Mouse (Mus musculus): ENCODE measurements around the gene Gap43.
"Not testable (repeated sequence)": the region's sequence is repeated elsewhere in the genome, so short reads cannot be mapped to it uniquely, and the experiment has no call there.

Gene Gap43

DNA sequence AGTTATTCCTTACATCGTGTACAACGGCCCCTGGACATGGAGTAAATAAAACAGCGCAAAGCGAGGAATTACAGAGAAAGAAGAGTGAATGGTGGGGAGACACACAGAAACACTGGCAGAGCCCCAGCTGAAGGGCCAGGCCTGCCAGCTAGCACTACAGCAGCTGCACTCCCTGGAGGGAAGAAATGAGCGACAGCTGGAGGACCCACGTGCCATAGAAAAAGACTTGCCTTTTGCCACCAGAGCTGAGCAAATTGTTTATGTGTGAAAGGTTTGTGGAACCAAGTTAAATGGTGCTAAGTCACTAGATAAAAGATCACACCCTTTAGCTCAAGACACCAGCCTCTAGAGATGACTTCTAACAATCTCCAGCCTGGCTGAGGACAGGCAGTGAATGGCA is 37.0 kb downstream of the Gap43 start:
- DNase-seq (ENCODE audit: extremely low spot score, low read depth, low spot score): no peak

DNA sequence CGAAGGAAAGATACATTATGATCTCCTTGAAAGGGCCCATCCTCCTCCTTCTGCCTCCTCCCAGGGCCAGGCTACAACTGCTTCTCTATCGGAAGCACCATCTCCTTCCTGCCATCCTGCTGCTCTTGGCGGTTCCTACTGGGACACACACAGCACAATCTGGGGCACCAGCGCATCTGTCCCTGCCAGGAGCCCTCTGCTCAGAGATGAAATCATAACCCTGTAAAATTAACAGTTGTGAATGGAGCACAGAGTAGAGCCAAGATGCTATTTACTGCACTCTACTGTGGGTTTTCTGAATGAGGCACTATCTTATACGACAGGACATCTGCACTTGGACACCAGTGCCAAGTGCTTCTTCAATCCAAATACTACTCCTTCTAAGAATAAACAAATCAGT is 46.0 kb downstream of the Gap43 start:
- DNase-seq (ENCODE audit: extremely low spot score, low read depth, low spot score): no peak

DNA sequence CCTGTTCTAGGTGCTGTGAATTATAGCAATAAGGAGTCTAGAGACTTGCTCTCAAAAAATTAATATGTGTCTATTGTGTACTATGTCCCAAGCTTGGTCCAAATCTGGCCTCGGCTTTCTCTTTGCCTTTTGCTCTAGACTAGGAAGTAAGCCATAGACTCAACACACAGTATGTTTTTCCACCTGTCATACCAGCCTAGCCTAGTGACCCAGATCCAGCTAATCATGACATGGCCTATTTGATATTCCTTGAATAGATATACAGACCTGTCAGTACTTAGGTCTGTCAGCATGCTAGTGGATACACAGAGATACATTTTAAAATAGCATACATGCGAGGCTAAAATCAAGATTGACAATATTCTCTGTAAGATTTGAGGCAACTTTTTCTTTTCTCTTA is 46.4 kb downstream of the Gap43 start:
- DNase-seq (ENCODE audit: extremely low spot score, low read depth, low spot score): no peak

DNA sequence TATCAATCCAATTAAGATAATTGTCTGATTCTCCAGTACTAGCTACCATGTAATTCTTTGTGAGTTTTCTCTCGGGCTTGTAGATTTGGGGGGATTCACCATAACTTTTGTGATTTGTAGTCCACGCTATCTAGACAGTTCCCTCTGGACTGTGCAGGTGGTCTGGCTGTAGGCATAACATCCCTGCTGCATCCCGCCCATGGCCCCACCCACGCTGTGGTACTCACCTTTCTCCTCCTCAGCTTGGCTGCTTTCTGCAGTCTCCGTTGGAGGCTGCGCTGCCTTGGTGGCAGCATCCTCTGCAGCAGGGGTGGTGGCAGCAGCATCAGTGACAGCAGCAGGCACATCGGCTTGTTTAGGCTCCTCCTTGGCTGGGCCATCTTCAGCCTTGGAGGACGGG is 48.9 kb downstream of the Gap43 start:
- DNase-seq (ENCODE audit: extremely low spot score, low read depth, low spot score): no peak

DNA sequence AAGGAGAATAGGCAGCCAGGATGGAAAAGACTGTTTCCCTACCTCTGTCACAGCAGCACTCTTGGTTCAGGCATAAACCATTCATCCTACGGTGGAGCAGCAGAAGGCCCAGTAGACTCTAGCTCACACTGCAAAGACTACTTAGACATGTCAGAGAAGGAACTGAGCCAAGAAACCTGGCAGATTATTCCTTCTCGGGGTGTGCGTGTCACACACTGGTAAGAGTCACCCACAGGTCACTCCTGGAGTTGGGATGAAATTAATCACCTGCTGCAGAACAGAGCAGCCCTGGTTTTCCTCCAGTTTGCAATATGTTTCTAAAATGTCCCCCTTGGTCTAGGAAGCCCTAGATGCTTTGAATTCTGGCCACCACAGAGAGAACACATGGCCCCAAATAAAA is 56.4 kb downstream of the Gap43 start:
- no peak for DNase-seq (ENCODE audit: extremely low spot score, low read depth, low spot score)

DNA sequence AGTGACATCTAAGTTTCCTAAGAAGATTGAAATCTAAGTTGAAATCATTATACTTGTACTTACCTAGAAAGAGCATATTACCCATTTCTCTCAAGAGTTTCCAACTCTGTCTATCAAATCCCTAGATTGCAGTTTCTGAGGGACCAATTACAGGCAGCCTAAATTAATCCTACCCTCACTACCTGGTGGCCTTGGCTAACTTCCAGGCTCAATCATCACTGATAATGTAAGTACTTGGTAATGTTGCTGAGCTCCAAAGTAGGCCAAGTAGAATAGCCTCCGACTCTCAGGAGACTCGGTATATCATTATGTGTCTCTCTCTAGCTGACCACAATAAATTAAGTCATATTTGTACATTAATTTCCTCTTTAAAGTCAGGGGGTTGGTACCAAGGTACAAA is 62.7 kb downstream of the Gap43 start:
- no peak for DNase-seq (ENCODE audit: extremely low spot score, low read depth, low spot score)

DNA sequence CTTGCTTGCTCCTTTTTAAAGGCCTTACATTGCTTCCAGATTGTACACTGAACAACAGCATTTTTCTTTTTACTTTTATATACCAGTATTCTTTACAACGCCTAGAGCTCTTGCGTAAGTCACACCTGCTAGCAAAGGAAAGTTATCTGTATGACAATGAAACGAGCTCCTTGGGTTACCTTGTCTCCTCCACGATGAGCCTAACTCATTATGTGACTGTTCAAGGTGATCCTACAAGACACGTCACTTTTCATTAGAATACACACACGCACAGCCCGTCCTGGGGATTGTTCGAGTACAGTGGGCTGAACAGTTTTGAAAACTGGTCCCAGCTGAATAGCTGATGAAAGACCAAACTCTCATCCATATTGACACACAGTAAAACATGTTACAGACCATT is 63.2 kb downstream of the Gap43 start:
- DNase-seq (ENCODE audit: extremely low spot score, low read depth, low spot score): no peak

DNA sequence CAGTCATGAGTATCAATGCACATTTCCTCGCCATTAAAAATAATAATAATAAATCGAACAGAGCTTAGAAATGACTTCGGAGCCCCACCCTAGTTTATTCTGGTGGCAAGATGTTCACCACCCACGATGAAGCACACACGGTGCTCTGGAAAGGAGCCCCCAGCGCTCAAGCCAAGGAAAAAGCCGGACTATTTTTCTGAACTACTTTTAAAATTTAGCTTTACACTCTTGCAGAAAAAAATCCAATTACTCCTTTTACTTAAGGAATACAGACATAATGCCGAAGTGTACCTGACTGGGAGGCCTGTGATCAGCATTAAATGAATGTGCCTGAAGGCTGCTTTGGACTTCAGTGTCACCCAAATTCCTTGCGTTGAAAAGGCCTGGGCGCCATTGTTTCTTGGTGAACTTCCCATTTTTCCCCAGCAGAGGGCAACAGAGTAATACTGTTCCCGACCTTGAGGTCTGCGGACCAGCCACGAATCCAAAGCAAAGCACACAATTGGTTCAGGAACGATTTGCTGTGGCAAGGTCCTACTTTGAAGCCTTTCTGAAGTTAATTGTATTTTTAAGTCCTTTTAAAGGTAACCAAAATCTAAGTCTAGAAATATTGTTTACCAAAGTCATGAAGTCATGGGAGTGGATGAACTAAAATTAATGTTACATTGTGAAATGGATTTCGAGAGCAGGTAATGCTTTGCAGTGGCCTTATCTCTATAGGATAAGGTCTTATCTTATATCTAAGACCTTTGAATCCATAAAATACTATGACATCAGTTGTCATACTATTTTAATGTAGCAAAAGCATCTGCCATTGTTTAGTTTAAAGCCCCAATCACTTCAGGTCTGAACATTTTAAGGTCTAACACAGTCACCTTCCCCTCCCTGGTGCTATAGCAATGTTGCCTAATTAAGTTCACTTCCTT is 64.0 kb downstream of the Gap43 start:
- peak; percentile 62 for DNase-seq (ENCODE audit: extremely low spot score, low read depth, low spot score)

DNA sequence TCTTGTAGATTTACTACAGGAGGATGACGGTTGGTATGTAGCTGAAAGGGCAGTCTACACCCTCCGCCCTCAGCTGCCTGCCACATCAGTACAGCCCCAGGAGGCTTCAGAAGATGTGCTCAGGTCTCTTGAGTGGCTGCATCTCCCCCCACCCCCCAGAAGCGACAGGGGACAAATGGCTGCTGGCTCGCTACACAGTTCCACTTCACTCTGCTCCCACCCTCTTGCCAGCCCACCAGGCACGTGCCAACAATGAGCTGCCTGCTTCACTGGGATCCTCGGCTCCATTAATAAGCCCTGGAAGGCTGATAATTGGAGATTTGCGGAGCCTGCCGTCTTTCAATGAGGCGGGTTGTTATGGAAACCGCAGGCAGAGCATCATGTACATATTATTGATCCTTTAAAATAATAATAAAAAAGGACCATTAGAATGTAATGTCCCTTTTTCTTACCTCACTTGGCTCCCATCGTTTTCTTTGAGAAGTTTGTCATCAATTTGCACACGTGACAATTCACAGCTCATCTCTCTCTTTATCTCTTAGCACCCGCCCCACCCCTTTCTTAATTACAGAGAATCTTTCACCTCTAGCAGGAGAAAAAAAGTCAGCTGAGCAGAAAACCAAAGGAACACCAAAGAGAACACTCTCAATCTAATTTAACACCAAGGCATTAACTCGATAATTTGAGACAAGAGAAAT is 64.8 kb downstream of the Gap43 start:
- DNase-seq (ENCODE audit: extremely low spot score, low read depth, low spot score): no peak

DNA sequence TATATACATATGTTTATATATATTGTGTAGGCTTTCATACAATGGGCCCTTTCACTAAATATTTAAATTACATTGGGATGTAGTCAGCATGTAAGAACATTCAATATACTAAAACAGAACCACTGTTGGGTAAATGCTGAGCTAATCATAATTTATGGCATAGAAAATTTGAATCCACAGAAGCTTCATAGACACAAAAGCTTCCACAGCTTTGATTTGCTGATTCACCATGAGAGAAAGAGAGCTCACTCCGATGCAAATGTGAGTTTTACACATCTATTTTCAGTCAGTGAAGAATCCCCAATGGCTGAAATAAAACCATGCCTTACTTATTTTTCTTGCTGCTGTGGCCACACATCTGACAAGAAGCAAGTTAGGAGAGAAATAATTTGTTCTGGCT is 69.2 kb downstream of the Gap43 start:
- DNase-seq (ENCODE audit: extremely low spot score, low read depth, low spot score): no peak

DNA sequence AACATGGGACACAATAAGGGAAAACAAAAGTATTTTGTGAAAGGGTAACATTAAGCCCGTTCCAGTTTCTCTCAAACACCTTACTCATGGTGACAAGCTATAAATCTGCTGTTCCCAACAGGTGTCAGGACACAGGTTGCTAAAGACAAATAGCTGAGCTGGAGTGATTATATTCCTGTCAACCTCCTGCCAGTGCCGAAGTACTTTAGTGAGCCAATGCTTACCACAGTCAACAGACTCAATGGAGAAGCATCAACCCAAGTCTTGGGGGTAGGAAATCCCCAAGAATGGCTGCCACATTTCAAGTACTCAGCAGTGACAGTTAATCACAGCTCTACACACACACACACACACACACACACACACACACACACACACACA is 70.9 kb downstream of the Gap43 start:
- no peak for DNase-seq (ENCODE audit: extremely low spot score, low read depth, low spot score)

DNA sequence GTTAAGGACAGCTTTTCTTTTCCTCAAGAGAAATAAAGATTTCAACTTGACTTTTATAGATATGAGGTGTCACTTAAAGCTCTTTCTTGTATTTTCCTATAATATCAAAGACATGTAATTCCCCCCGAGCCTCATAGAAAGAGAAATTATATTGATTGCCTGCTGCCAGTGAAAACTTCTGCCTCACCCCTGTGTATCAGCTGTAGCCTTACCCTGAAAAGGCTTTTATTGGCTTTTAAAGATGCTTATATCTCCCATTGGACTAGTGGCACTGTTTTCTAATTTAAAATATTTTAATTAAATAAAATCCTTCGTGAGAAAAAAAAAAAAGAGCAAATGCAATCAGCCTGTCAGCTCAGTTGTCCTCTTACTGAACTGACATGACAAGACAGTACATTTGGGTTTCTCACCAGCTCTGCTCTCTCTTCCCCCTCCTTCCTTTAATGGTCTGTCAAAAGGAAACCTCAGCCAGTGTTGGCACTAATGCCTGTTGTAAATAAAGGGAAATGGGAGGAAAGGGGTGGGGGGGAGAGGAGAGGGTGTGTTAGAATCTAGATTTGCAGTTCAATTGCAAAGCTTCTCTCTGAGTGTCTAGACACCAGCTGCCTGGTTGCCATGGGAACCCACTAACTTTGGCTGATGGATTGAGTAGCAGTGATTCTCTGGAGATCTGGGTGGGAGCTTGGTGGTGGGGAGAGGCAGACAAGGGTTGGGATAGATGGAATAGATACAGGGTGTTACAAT is 71.4 kb downstream of the Gap43 start:
- peak; percentile 33 for DNase-seq (ENCODE audit: extremely low spot score, low read depth, low spot score)

DNA sequence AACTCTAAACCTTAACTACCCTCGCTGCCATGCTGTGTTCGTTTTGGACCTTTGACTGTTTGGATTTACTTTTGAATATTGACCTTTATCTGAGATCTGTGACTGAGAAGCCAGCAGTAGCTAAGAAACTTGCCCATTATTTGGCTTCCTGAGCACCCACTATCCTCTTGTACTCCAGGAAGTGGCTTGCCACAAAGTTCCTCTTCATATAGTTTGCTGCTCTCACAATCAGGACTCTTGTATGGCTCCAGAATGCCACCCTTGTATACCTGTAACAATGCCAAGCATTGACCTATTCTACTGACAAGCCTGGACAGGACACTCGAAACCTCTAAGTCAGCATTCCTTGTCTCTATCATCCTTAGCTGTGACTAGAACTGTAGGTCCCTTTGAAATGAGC is 75.3 kb downstream of the Gap43 start:
- DNase-seq (ENCODE audit: extremely low spot score, low read depth, low spot score): no peak

DNA sequence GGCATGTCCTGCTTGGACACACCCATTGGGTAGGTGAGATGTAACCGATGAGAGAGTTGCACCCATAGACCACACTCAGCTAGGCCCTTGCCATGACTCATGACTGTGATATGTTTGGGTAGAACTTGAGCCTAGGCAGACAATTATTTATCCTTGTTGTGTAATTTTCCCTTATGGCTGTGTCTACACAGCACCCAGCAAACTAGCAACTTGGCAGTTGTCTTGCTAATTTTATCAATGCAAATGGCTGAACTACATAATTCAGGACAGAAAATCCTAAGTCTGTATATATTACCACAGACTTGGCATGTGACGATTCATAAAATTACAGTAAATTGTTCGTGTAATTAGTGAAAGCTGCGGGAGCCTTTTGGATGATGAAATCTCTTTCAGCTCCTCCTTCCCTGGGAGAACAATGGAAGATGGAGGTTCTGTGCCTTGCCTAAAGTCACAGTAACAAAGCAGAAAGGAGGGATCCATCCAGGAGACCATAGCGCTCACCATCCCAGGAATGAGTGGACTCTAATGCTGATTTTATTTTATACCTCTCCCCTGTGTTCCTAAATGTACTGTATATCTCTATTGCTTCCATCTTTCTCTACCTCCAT is 77.4 kb downstream of the Gap43 start:
- DNase-seq (ENCODE audit: extremely low spot score, low read depth, low spot score): no peak

DNA sequence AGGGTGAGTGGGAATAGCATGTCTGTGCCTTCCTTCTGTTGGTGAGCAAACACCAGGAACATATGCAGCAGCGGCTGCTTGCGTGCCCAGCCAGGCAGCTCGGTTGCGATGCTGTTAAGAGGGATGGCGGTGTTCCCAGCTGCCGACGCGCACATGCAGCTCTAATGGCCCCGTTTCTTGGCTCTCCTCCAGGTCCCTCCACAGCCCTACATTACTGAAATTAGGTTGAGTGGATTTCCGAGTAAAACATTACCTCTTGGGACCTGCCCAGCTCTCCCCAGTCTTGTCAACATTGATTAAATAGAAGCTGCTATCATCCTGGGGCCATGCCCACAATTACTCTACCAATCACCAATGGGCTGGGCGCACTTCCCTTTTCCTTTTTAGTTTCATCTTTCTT is 84.8 kb downstream of the Gap43 start:
- DNase-seq (ENCODE audit: extremely low spot score, low read depth, low spot score): no peak

DNA sequence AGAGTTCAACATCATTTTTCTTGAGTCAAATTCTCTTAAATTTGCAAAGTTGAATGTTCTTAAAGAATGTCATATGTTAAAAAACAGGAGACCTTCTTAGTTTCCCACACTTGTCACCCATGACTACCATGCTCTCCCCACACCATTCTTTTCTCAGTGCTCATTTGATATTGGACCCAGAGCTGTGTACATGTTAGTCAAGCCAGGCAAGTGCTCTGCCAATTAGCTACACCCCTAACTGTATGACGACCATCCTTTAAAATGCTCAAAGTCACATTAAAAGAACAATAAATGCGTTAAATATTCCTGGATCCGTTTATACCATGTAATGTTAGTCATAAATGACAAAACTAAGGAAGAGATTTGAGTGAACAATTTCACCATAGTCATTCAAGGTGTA is 85.2 kb downstream of the Gap43 start:
- no peak for DNase-seq (ENCODE audit: extremely low spot score, low read depth, low spot score)

DNA sequence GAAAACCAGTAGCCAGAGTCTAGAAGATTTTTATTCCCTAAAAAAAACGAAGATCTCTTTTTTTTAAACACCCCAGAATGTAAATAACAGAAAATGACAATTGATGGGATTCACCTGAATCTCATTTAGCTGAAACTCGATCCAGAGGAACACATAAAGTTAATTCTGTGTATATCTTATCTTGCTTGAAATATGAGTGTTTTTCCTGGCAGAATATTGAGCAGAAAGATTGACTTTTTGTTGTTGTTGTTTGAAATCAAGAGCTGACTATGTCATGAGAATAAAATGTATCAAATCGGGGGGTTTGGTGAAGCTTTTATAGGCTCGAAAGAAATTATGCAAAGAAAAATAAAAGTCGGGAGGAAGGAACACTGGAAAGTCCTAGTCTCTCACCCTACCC is 88.2 kb downstream of the Gap43 start:
- no peak for DNase-seq (ENCODE audit: extremely low spot score, low read depth, low spot score)

DNA sequence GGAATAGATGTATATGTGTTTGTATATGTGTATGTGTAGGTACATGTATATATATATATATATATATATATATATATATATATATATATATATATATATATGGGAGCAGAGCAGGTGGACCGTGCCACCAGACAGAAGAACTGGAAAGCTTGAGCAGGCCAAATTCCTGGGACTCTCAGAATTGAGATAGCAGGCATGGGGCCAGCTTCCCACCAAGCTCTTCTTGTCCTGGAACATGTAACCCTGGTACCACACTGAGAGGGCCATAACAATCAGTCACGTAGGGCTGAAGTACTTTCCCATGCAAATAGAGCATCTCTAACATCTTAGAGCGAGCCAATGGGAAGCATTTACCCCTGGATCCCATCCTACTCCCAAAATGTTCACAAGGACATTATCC is 96.3 kb downstream of the Gap43 start:
- DNase-seq (ENCODE audit: extremely low spot score, low read depth, low spot score): not testable (repeated sequence)

DNA sequence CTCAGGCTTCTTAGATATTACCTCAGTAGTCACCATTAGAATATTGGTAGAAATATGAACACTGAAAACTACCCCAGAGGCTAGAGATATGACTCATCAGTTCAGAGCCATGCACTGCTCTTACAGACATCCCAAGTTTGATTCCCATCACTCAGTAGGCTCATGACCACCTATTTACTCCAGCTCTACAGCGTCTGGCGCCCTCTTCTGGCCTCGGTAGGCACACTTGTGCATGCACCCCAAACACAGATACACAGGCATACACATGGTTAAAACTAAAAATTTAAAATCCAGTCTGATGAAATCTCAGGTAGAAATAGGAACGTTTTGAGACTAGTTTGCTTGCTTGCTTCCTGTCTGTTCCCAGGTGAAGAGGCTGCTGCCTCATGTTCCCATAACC is 109.1 kb downstream of the Gap43 start:
- DNase-seq (ENCODE audit: extremely low spot score, low read depth, low spot score): no peak

Data from hindlimb bud, embryonic 11.5 days (tissue).